Comparison of ENCODE assay signal across 8 mouse cellular contexts in the genomic region with DNA sequence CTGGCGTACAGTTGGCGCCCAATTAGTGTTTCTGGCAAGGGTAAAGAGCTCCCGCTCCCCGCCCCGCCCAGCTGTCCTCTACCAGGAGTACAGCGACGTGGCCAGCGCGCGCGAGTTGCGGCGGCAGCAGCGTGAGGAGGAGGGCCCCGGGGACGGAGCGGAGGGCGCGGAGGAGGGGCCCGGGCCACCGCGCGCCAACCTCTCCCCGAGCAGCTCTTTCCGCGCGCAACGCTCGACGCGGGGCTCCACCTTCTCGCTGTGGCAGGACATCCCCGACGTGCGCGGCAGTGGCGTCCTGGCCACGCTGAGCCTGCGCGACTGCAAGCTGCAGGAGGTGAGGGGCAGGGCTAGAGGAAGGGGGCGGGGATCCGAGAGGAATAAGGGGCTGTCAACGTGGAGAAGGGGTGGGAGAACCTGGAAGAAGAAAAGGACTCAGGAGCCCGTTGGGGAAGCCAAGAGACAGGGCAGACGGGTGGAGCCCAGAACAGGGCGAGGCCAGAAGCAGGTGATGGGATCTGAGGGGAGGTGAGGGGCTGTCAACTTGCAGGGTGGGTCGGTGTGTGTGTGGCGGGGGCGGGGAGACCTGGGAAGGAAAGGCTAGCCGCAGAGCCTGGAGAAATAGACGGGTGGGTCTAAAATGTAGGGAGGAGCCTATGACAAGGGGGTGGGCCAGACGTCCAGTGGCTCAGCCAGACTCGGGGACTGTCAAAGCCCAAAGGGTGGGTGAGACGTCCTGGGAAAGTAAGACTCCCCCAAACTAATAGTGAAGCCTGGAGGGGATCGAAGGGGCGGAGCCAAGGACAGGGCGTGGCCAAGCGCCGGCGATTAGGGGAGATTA. TPM values are rescaled to one million over a fixed set of nuclear protein-coding genes. Genes with fewer than 3 reads are reported as not detected.
DNase-seq lines count a peak whose midpoint lies in the region; ATAC-seq and TF ChIP-seq lines count a peak whose summit lies in the region.

No protein-coding gene starts in this region.

- H3K9ac ChIP-seq in embryonic facial prominence, embryonic 11.5 days (replicated peaks; ENCODE audit: low read length), result no peak overlapping the region; the same call in 1 of the 2 replicates
- H3K9ac ChIP-seq in hindbrain, embryonic 13.5 days, result peak overlapping the region; percentile 49
- H3K9ac ChIP-seq in lung, embryonic 14.5 days, result peak overlapping the region; percentile 46

- no peaks in the 10 kb centered on the region for H3K9me3 ChIP-seq in embryonic facial prominence, embryonic 11.5 days (replicated peaks; ENCODE audit: control insufficient read depth, low read length)
- H3K9me3 ChIP-seq in hindbrain, embryonic 13.5 days, result no peaks in the 10 kb centered on the region
- no peaks in the 10 kb centered on the region for H3K9me3 ChIP-seq in lung, embryonic 14.5 days (ENCODE audit: low read depth, low read length)

- peak overlapping the region; percentile 64 for H3K4me2 ChIP-seq in embryonic facial prominence, embryonic 11.5 days (ENCODE audit: low read depth, low read length)
- peak overlapping the region; percentile 58 for H3K4me2 ChIP-seq in hindbrain, embryonic 13.5 days
- peak overlapping the region; percentile 69 for H3K4me2 ChIP-seq in lung, embryonic 14.5 days

- H3K27me3 ChIP-seq in embryonic facial prominence, embryonic 11.5 days (ENCODE audit: control insufficient read depth, insufficient read depth, low read length), result peaks cover 54% of the 10 kb centered on the region
- peaks cover 85% of the 10 kb centered on the region for H3K27me3 ChIP-seq in hindbrain, embryonic 13.5 days
- H3K27me3 ChIP-seq in lung, embryonic 14.5 days (ENCODE audit: insufficient read depth, low read length), result peaks cover 37% of the 10 kb centered on the region

- peak overlapping the region; percentile 42 for H3K4me3 ChIP-seq in embryonic facial prominence, embryonic 11.5 days (ENCODE audit: low read depth, low read length)
- peak overlapping the region; percentile 41 for H3K4me3 ChIP-seq in hindbrain, embryonic 13.5 days
- peak overlapping the region; percentile 38 for H3K4me3 ChIP-seq in lung, embryonic 14.5 days (ENCODE audit: low read depth, low read length)

- no peaks in the 10 kb centered on the region for H3K36me3 ChIP-seq in embryonic facial prominence, embryonic 11.5 days (replicated peaks; ENCODE audit: control insufficient read depth, insufficient read depth, low read depth, low read length)
- H3K36me3 ChIP-seq in hindbrain, embryonic 13.5 days, result no peaks in the 10 kb centered on the region
- 0 out of 2 replicates have a peak, but pooled peaks cover 17% of the 10 kb centered on the region for H3K36me3 ChIP-seq in lung, embryonic 14.5 days (ENCODE audit: insufficient read depth)

- intact Hi-C loops in left cerebral cortex, postnatal 36 days (cut with DNase I), result loop anchor here (10.0 kb wide), 1 partner anchor 103 kb away; a partner anchor contains a TSS

- ATAC-seq in embryonic facial prominence, embryonic 11.5 days (replicated peaks; ENCODE audit: insufficient number of reproducible peaks, low FRiP score, low TSS enrichment, low read depth), result peak; percentile 44
- ATAC-seq in hindbrain, embryonic 13.5 days (ENCODE audit: low FRiP score), result 0 out of 2 replicates have a peak, but pooled peaks have one; percentile 29
- ATAC-seq in lung, embryonic 14.5 days (ENCODE audit: insufficient read depth), result peak; percentile 55

- DNase-seq in lung, adult 18-20 months, result peak; percentile 27 to 53
- no peak for DNase-seq in lung, postnatal 36 days
- DNase-seq in embryonic facial prominence, embryonic 11.5 days (ENCODE audit: low spot score), result peak; percentile 47
- peak; percentile 65 for DNase-seq in lung, embryonic 14.5 days
- no peak for DNase-seq in right cerebral cortex, postnatal 36 days (ENCODE audit: low spot score in 2 of 2)
- DNase-seq in frontal cortex, postnatal 36 days (ENCODE audit: low spot score in 2 of 2), result no peak
- DNase-seq in left cerebral cortex, postnatal 36 days (ENCODE audit: low spot score in 2 of 2), result no peak

- 1% methylated on average over 59 of the region's 60 CpGs for WGBS in embryonic facial prominence, embryonic 11.5 days
- under 1% methylated on average over 60 of the region's 60 CpGs for WGBS in hindbrain, embryonic 13.5 days
- 2% methylated on average over 60 of the region's 60 CpGs for whole genome bisulfite sequencing in lung, embryonic 14.5 days

- TF ChIP-seq CTCF in lung, embryonic 14.5 days (IDR thresholded peaks at IDR 0.05; ENCODE audit: low read depth), result no peak

- H3K4me1 ChIP-seq in embryonic facial prominence, embryonic 11.5 days (ENCODE audit: control insufficient read depth, insufficient read depth, low read length), result peaks cover 6% of the 10 kb centered on the region
- peaks cover 54% of the 10 kb centered on the region for H3K4me1 ChIP-seq in hindbrain, embryonic 13.5 days (replicated peaks)
- peaks cover 35% of the 10 kb centered on the region for H3K4me1 ChIP-seq in lung, embryonic 14.5 days (ENCODE audit: insufficient read depth)

- H3K27ac ChIP-seq in embryonic facial prominence, embryonic 11.5 days (replicated peaks; ENCODE audit: low read depth, low read length), result no peak overlapping the region
- H3K27ac ChIP-seq in hindbrain, embryonic 13.5 days, result no peak overlapping the region
- H3K27ac ChIP-seq in lung, embryonic 14.5 days (ENCODE audit: low read depth), result no peak overlapping the region

RNA-seq across cellular contexts. Expression of a gene that starts 8.7 kb away (rescaled TPM):
- polyA plus RNA-seq in embryonic facial prominence, embryonic 11.5 days (2014; fragmentation: Nextera tagmentation; extraction: Ambion mirVana), result 5.8 and 6.1 TPM in 2 replicates
- polyA plus RNA-seq in hindbrain, embryonic 13.5 days (2015; fragmentation: Nextera tagmentation; extraction: Ambion mirVana), result 1.4 TPM in 2 replicates
- 20.1 and 21.1 TPM in 2 replicates for polyA plus RNA-seq in lung, embryonic 14.5 days (2014; fragmentation: Nextera tagmentation; extraction: Ambion mirVana)
- 10 to 100 TPM; 14.6 to 15.3 TPM for total RNA-seq in left cerebral cortex, postnatal 36 days (2021)

RNA-seq across cellular contexts. Expression of a gene that starts 34.2 kb away (rescaled TPM):
- 6.2 and 6.8 TPM in 2 replicates for polyA plus RNA-seq in embryonic facial prominence, embryonic 11.5 days (2014; fragmentation: Nextera tagmentation; extraction: Ambion mirVana)
- polyA plus RNA-seq in hindbrain, embryonic 13.5 days (2015; fragmentation: Nextera tagmentation; extraction: Ambion mirVana), result 8.1 and 8.5 TPM in 2 replicates
- 5.3 and 6.3 TPM in 2 replicates for polyA plus RNA-seq in lung, embryonic 14.5 days (2014; fragmentation: Nextera tagmentation; extraction: Ambion mirVana)
- 1 to 10 TPM; 3.2 to 3.3 TPM for total RNA-seq in left cerebral cortex, postnatal 36 days (2021)

RNA-seq across cellular contexts. Expression of a gene that starts 53.0 kb away (rescaled TPM):
- polyA plus RNA-seq in embryonic facial prominence, embryonic 11.5 days (2014; fragmentation: Nextera tagmentation; extraction: Ambion mirVana), result 1.0 and 1.4 TPM in 2 replicates
- 1.5 and 1.8 TPM in 2 replicates for polyA plus RNA-seq in hindbrain, embryonic 13.5 days (2015; fragmentation: Nextera tagmentation; extraction: Ambion mirVana)
- polyA plus RNA-seq in lung, embryonic 14.5 days (2014; fragmentation: Nextera tagmentation; extraction: Ambion mirVana), result 6.9 and 7.6 TPM in 2 replicates
- 1 to 10 TPM; 1.4 to 1.5 TPM for total RNA-seq in left cerebral cortex, postnatal 36 days (2021)

Comparison
In these comparisons a context has a peak if more than half of its experiments do, and no peak if none do; other contexts are left out.
1. DNase-seq: peak in lung, adult 18-20 months (2 of 2), embryonic facial prominence, embryonic 11.5 days (single experiment) and lung, embryonic 14.5 days (single experiment); none in lung, postnatal 36 days (single experiment), right cerebral cortex, postnatal 36 days (0 of 2), frontal cortex, postnatal 36 days (0 of 2) and left cerebral cortex, postnatal 36 days (0 of 2).
2. Peak in every context shown above with its lines, with median percentiles within 50 percentile points of each other: ATAC-seq, H3K4me2 ChIP-seq and H3K4me3 ChIP-seq.